Mouse (Mus musculus) stomach, postnatal 0 days (tissue): ENCODE measurements around the gene Slc4a11. TPM values are rescaled to one million over a fixed set of nuclear protein-coding genes. Genes with fewer than 3 reads are reported as not detected.
"Not testable (repeated sequence)": the region's sequence is repeated elsewhere in the genome, so short reads cannot be mapped to it uniquely, and the experiment has no call there.

ENCODE experiments used
- ATAC-seq: fragments of 200-750 bp; cut with Nextera tagmentation; 2 replicates; pipeline ENCODE4 v1.8.0; 2017; ENCODE audit not compliant: low FRiP score, low TSS enrichment
- DNase-seq: peaks from one replicate; pipeline ENCODE4 v3.0.0-alpha.2; 2016; ENCODE audit warnings: low spot score
- H3K27ac ChIP-seq: fragments of 300-500 bp; sonication (generic); replicated peaks from 2 replicates; pipeline ENCODE4 v1.5.1; 2014; ENCODE audit warnings: mild to moderate bottlenecking, control low read depth
- H3K27me3 ChIP-seq: fragments of 300-500 bp; sonication (generic); 2 replicates; pipeline ENCODE4 v1.6.1; 2014; ENCODE audit warnings: low read length; ENCODE audit not compliant: control insufficient read depth, insufficient read depth
- H3K36me3 ChIP-seq: fragments of 300-500 bp; sonication (generic); 2 replicates; pipeline ENCODE4 v1.6.1; 2014; ENCODE audit warnings: low read length, mixed read lengths; ENCODE audit not compliant: control insufficient read depth, insufficient read depth
- H3K4me1 ChIP-seq: fragments of 300-500 bp; sonication (generic); replicated peaks from 2 replicates; pipeline ENCODE4 v1.6.1; 2014; ENCODE audit warnings: antibody characterized with exemption; ENCODE audit not compliant: control insufficient read depth, insufficient read depth
- H3K4me2 ChIP-seq: fragments of 300-500 bp; sonication (generic); replicated peaks from 2 replicates; pipeline ENCODE4 v1.6.1; 2014; ENCODE audit warnings: low read depth, mild to moderate bottlenecking, control low read depth, moderate library complexity
- H3K4me3 ChIP-seq: fragments of 300-500 bp; sonication (generic); 2 replicates; pipeline ENCODE4 v1.5.1; 2014; ENCODE audit warnings: low read depth, low read length, control low read depth
- H3K9ac ChIP-seq: fragments of 300-500 bp; sonication (generic); 2 replicates; pipeline ENCODE4 v1.6.1; 2014; ENCODE audit warnings: mild to moderate bottlenecking, low read length, control low read depth, mixed read lengths
- H3K9me3 ChIP-seq: fragments of 300-500 bp; sonication (generic); 2 replicates; pipeline ENCODE4 v1.6.1; 2016; ENCODE audit warnings: low read length; ENCODE audit not compliant: control insufficient read depth
- CTCF ChIP-seq: IDR thresholded peaks from 2 replicates; pipeline ENCODE4 v1.5.1; 2016; ENCODE audit warnings: antibody characterized with exemption, low read depth, mild to moderate bottlenecking, moderate library complexity
- EP300 ChIP-seq: optimal IDR thresholded peaks from 2 replicates; pipeline ENCODE3; 2016; ENCODE audit warnings: antibody characterized with exemption
- WGBS: fragments of 180-500 bp; shearing (Covaris S2); extraction: QIAGEN DNeasy Blood & Tissue Kit; methylation state at CpG from one replicate; pipeline ENCODE4 v1.1.7; 2014; 5-methylcytosine and 5-hydroxymethylcytosine counted together
- polyA plus RNA-seq: library from polyadenylated mRNA; unstranded; fragments of >200 nt; fragmentation: Nextera tagmentation; extraction: Ambion mirVana; gene quantifications from 2 replicates; pipeline ENCODE4 v1.2.1, GENCODE M21; 2015

Gene Slc4a11
- polyA plus RNA-seq, 1 experiment from 2014 or later, result 0.27 TPM

GRCm38 (mm10) chr2:130657541-130657940 lies 39.8 kb downstream of the Slc4a11 start:
- WGBS, result 82% methylated on average over 6 of the region's 6 CpGs
- Histone ChIP-seq H3K4me3 (no peak overlapping the region), H3K9me3 (no peaks in the 10 kb centered on the region), H3K27me3 (no peaks in the 10 kb centered on the region), H3K4me1 (no peaks in the 10 kb centered on the region), H3K27ac (no peak overlapping the region), H3K36me3 (peaks cover 32% of the 10 kb centered on the region), H3K9ac (no peak overlapping the region), H3K4me2 (no peak overlapping the region)
- TF ChIP-seq CTCF (no peak), EP300 (no peak)
- no peak for DNase-seq
- no peak for ATAC-seq

- H3K27ac ChIP-seq, result no peak overlapping the region
Measured at GRCm38 (mm10) chr2:130656536-130656935, 40.8 kb downstream of the Slc4a11 start.

GRCm38 (mm10) chr2:130655660-130656339 lies 41.5 kb downstream of the Slc4a11 start:
- no peak overlapping the region for H3K27ac ChIP-seq
- H3K9me3 ChIP-seq, result no peaks in the 10 kb centered on the region
- no peak overlapping the region for H3K4me3 ChIP-seq
- no peak for DNase-seq
- no peaks in the 10 kb centered on the region for H3K4me1 ChIP-seq
- TF ChIP-seq CTCF (no peak), EP300 (no peak)
- H3K27me3 ChIP-seq, result no peaks in the 10 kb centered on the region
- no peak overlapping the region for H3K4me2 ChIP-seq
- peaks cover 28% of the 10 kb centered on the region for H3K36me3 ChIP-seq
- 89% methylated on average over 6 of the region's 6 CpGs for WGBS
- ATAC-seq, result no peak
- no peak overlapping the region for H3K9ac ChIP-seq

More at GRCm38 (mm10) chr2:130656536-130656935, 40.8 kb downstream of the Slc4a11 start:
- 89% methylated on average over 9 of the region's 9 CpGs for WGBS
- H3K9ac ChIP-seq, result no peak overlapping the region
- no peak overlapping the region for H3K4me3 ChIP-seq
- H3K36me3 ChIP-seq, result peaks cover 31% of the 10 kb centered on the region
- no peak for ATAC-seq
- H3K4me1 ChIP-seq, result no peaks in the 10 kb centered on the region
- no peaks in the 10 kb centered on the region for H3K9me3 ChIP-seq
- no peaks in the 10 kb centered on the region for H3K27me3 ChIP-seq
- TF ChIP-seq EP300 (no peak), CTCF (no peak)
- no peak for DNase-seq
- no peak overlapping the region for H3K4me2 ChIP-seq

GRCm38 (mm10) chr2:130653760-130654159 lies 43.6 kb downstream of the Slc4a11 start:
- no peak overlapping the region for H3K27ac ChIP-seq
- no peaks in the 10 kb centered on the region for H3K9me3 ChIP-seq
- no peaks in the 10 kb centered on the region for H3K27me3 ChIP-seq
- TF ChIP-seq EP300, result no peak
- no peak for TF ChIP-seq CTCF
- H3K36me3 ChIP-seq, result peaks cover 27% of the 10 kb centered on the region
- WGBS, result 79% methylated on average over 1 of the region's 1 CpGs
- no peaks in the 10 kb centered on the region for H3K4me1 ChIP-seq
- H3K9ac ChIP-seq, result no peak overlapping the region
- ATAC-seq, result no peak
- H3K4me2 ChIP-seq, result no peak overlapping the region
- DNase-seq, result no peak
- H3K4me3 ChIP-seq, result no peak overlapping the region

GRCm38 (mm10) chr2:130653303-130653702 lies 44.0 kb downstream of the Slc4a11 start:
- H3K4me2 ChIP-seq, result no peak overlapping the region
- no peaks in the 10 kb centered on the region for H3K27me3 ChIP-seq
- DNase-seq (no peak), ATAC-seq (no peak)
- no peak overlapping the region for H3K4me3 ChIP-seq
- H3K27ac ChIP-seq, result no peak overlapping the region
- no peak overlapping the region for H3K9ac ChIP-seq
- H3K4me1 ChIP-seq, result no peaks in the 10 kb centered on the region
- H3K9me3 ChIP-seq, result no peaks in the 10 kb centered on the region
- WGBS, result 89% methylated on average over 2 of the region's 2 CpGs
- TF ChIP-seq CTCF, result 0 out of 2 replicates have a peak, but pooled peaks have one; percentile 10
- no peak for TF ChIP-seq EP300
- H3K36me3 ChIP-seq, result peaks cover 23% of the 10 kb centered on the region

GRCm38 (mm10) chr2:130649028-130649427 lies 48.3 kb downstream of the Slc4a11 start:
- not testable (repeated sequence) for H3K9me3 ChIP-seq, H3K36me3 ChIP-seq, DNase-seq, ATAC-seq, H3K9ac ChIP-seq, H3K27ac ChIP-seq, H3K4me2 ChIP-seq, H3K4me3 ChIP-seq, H3K27me3 ChIP-seq, H3K4me1 ChIP-seq
- 76% methylated on average over 6 of the region's 6 CpGs for WGBS
